Mouse (Mus musculus): ENCODE measurements around the gene Mtap. TPM values are rescaled to one million over a fixed set of nuclear protein-coding genes. Genes with fewer than 3 reads are reported as not detected.

Gene Mtap
- polyA plus RNA-seq, 1 experiment from 2014 or later, result 11.6 TPM

DNA sequence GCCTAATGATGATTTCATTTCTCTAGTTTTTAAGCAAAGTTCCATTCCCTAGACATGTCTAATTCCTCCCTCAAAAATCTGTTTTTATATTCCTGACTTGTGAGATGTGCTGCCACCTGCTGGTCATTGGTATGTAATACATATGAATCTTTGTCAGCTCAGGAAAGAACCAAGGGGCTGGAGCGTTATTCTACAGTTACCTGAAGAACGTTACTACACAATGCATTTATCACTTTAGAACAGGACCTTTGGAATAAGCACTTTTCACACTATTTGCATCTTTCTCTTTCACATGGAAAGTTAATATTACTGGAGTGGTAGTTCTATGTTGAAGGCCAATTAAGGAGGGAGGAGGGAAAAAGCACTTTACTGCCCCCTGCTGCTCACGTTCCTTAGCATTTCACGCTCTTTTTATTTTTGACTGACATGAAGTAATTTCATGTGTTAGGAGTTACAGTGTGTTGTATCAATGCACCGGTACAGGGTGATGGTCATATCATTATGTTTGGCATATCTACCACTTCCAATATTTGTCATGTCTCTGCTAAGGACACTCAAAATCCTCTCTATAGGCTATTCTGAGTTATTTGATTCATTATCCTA, 7.5 kb upstream of the Mtap start:
- H3K27me3 ChIP-seq (ENCODE audit: insufficient read depth, low read length), result no peaks in the 10 kb centered on the region
- H3K4me2 ChIP-seq (ENCODE audit: low read depth, low read length), result peak overlapping the region; percentile 62
- H3K4me1 ChIP-seq (ENCODE audit: insufficient read depth), result peaks cover 5% of the 10 kb centered on the region; the same call in 1 of the 2 replicates
- TF ChIP-seq CTCF (IDR thresholded peaks at IDR 0.05; ENCODE audit: low read depth), result peak; percentile 70
- TF ChIP-seq EP300 (IDR thresholded peaks at IDR 0.05; ENCODE audit: low read depth), result no peak
- H3K4me3 ChIP-seq (ENCODE audit: low read depth, low read length), result no peak overlapping the region
- H3K36me3 ChIP-seq (replicated peaks; ENCODE audit: insufficient read depth, low read length), result no peaks in the 10 kb centered on the region
- under 1% methylated on average over 5 of the region's 5 CpGs for WGBS (ENCODE audit: insufficient replicate concordance)
- peak; percentile 49 for ATAC-seq
- no peak overlapping the region for H3K27ac ChIP-seq (ENCODE audit: low read depth)
- DNase-seq, result peak; percentile 73
- no peaks in the 10 kb centered on the region for H3K9me3 ChIP-seq (ENCODE audit: low read length)
- no peak overlapping the region for H3K9ac ChIP-seq (replicated peaks)

GRCm38 (mm10) chr4:89131795-89132194, 5.1 kb upstream of the Mtap start:
- DNase-seq, result no peak
- H3K4me3 ChIP-seq (ENCODE audit: low read depth, low read length), result no peak overlapping the region
- H3K4me2 ChIP-seq (ENCODE audit: low read depth, low read length), result no peak overlapping the region
- H3K36me3 ChIP-seq (replicated peaks; ENCODE audit: insufficient read depth, low read length), result no peaks in the 10 kb centered on the region
- no peak overlapping the region for H3K9ac ChIP-seq (replicated peaks)
- ATAC-seq, result no peak
- H3K4me1 ChIP-seq (ENCODE audit: insufficient read depth), result peaks cover 5% of the 10 kb centered on the region; the same call in 1 of the 2 replicates
- 76% methylated on average over 3 of the region's 3 CpGs for WGBS (ENCODE audit: insufficient replicate concordance)
- TF ChIP-seq EP300 (IDR thresholded peaks at IDR 0.05; ENCODE audit: low read depth) (no peak), CTCF (IDR thresholded peaks at IDR 0.05; ENCODE audit: low read depth) (no peak)
- H3K9me3 ChIP-seq (ENCODE audit: low read length), result no peaks in the 10 kb centered on the region
- H3K27me3 ChIP-seq (ENCODE audit: insufficient read depth, low read length), result no peaks in the 10 kb centered on the region
- H3K27ac ChIP-seq (ENCODE audit: low read depth), result no peak overlapping the region

- Histone ChIP-seq H3K4me3 (ENCODE audit: low read depth, low read length) (peak overlapping the region; percentile 76; the same call in 1 of the 2 replicates), H3K9me3 (ENCODE audit: low read length) (no peaks in the 10 kb centered on the region), H3K36me3 (replicated peaks; ENCODE audit: insufficient read depth, low read length) (no peaks in the 10 kb centered on the region), H3K27me3 (ENCODE audit: insufficient read depth, low read length) (no peaks in the 10 kb centered on the region), H3K9ac (replicated peaks) (no peak overlapping the region), H3K4me1 (ENCODE audit: insufficient read depth) (peaks cover 6% of the 10 kb centered on the region), H3K27ac (ENCODE audit: low read depth) (no peak overlapping the region), H3K4me2 (ENCODE audit: low read depth, low read length) (peak overlapping the region; percentile 98)
- DNase-seq (peak; percentile 42), ATAC-seq (peak; percentile 67)
- TF ChIP-seq CTCF (IDR thresholded peaks at IDR 0.05; ENCODE audit: low read depth), result no peak
- TF ChIP-seq EP300 (IDR thresholded peaks at IDR 0.05; ENCODE audit: low read depth), result no peak
- WGBS (ENCODE audit: insufficient replicate concordance), result 55% methylated on average over 3 of the region's 3 CpGs
Measured at GRCm38 (mm10) chr4:89136356-89136755, 566 bp upstream of the Mtap start.

DNA sequence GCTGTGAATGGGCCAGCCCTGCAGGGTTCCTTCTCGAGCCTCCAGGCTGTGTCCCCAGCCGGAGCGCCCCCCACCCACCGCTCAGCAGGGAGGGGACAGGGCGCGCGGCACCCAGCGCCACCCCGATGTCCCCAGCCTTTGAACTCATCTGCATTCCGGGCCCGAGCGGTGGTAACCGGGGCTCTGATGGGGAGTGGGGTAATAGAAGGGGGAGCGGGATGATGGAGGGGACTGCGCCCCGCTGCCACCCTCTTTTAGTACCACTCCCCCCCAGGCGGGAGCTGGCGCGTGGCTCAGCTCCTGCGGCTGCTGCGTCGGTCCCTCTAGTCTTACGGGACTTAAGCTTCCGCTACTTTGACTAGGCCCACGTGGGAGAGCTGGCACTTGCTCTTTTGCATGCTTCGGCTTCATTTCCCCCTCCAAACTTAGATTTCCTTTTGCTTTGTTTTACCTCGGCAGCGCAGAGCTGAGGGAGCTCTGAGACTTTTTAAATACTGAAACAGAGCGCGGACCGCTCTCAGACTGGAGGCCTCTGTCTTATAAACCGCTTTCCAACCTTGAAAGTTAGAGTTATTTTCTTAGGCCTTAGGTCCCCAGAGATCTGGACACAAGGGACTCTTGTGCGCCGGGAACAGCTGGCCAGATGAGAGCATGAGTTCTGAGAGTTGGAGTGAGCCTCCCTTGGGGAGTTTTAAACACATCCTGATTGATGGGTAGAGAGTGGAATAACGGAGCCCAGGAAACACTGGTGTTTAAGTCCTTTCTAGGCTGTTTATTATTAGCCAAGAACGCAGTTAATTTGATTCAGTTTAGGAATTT, 829 bp downstream of the Mtap start:
- no peaks in the 10 kb centered on the region for H3K9me3 ChIP-seq (ENCODE audit: low read length)
- peak overlapping the region; percentile 73 for H3K9ac ChIP-seq (replicated peaks)
- H3K27ac ChIP-seq (ENCODE audit: low read depth), result peak overlapping the region; percentile 74
- H3K4me1 ChIP-seq (ENCODE audit: insufficient read depth), result peaks cover 6% of the 10 kb centered on the region
- H3K4me2 ChIP-seq (ENCODE audit: low read depth, low read length), result peak overlapping the region; percentile 98
- no peaks in the 10 kb centered on the region for H3K36me3 ChIP-seq (replicated peaks; ENCODE audit: insufficient read depth, low read length)
- DNase-seq (peak; percentile 38), ATAC-seq (peak; percentile 52)
- H3K4me3 ChIP-seq (ENCODE audit: low read depth, low read length), result peak overlapping the region; percentile 76
- WGBS (ENCODE audit: insufficient replicate concordance), result 2% methylated on average over 36 of the region's 36 CpGs
- H3K27me3 ChIP-seq (ENCODE audit: insufficient read depth, low read length), result no peaks in the 10 kb centered on the region
- no peak for TF ChIP-seq CTCF (IDR thresholded peaks at IDR 0.05; ENCODE audit: low read depth)
- TF ChIP-seq EP300 (IDR thresholded peaks at IDR 0.05; ENCODE audit: low read depth), result no peak

GRCm38 (mm10) chr4:89138361-89138651, 1.4 kb downstream of the Mtap start:
- Histone ChIP-seq H3K36me3 (replicated peaks; ENCODE audit: insufficient read depth, low read length) (no peaks in the 10 kb centered on the region), H3K9me3 (ENCODE audit: low read length) (no peaks in the 10 kb centered on the region), H3K4me1 (ENCODE audit: insufficient read depth) (peaks cover 6% of the 10 kb centered on the region), H3K4me3 (ENCODE audit: low read depth, low read length) (peak overlapping the region; percentile 76; the same call in 1 of the 2 replicates), H3K27me3 (ENCODE audit: insufficient read depth, low read length) (no peaks in the 10 kb centered on the region), H3K9ac (replicated peaks) (no peak overlapping the region), H3K4me2 (ENCODE audit: low read depth, low read length) (peak overlapping the region; percentile 98), H3K27ac (ENCODE audit: low read depth) (no peak overlapping the region)
- WGBS (ENCODE audit: insufficient replicate concordance), result 27% methylated on average over 4 of the region's 4 CpGs
- no peak for TF ChIP-seq CTCF (IDR thresholded peaks at IDR 0.05; ENCODE audit: low read depth)
- no peak for TF ChIP-seq EP300 (IDR thresholded peaks at IDR 0.05; ENCODE audit: low read depth)
- ATAC-seq (no peak), DNase-seq (no peak)

DNA sequence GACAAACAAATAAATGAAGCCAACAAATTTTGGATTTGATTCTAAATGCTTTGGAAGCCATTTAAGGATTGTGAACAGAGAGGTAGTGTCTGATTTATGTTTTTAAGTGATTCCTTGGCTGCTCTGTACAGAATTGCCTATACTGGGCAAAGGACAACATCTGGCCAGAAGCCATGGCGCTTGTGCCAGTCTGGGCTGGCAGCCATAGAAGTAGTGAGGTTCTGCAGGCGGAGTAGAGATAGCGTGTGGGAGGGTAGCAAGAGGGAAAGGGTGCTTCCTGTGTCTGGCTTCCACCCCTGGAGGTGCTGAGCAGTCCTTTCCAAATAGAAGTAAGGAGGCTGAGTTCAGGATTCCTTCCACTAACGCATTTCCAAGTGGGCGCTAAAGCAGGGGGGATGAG, 3.9 kb downstream of the Mtap start:
- Histone ChIP-seq H3K4me1 (ENCODE audit: insufficient read depth) (peaks cover 6% of the 10 kb centered on the region), H3K36me3 (replicated peaks; ENCODE audit: insufficient read depth, low read length) (no peaks in the 10 kb centered on the region), H3K4me3 (ENCODE audit: low read depth, low read length) (no peak overlapping the region), H3K27ac (ENCODE audit: low read depth) (no peak overlapping the region), H3K27me3 (ENCODE audit: insufficient read depth, low read length) (no peaks in the 10 kb centered on the region), H3K9me3 (ENCODE audit: low read length) (no peaks in the 10 kb centered on the region), H3K9ac (replicated peaks) (no peak overlapping the region), H3K4me2 (ENCODE audit: low read depth, low read length) (no peak overlapping the region)
- TF ChIP-seq CTCF (IDR thresholded peaks at IDR 0.05; ENCODE audit: low read depth) (no peak), EP300 (IDR thresholded peaks at IDR 0.05; ENCODE audit: low read depth) (no peak)
- WGBS (ENCODE audit: insufficient replicate concordance), result 55% methylated on average over 5 of the region's 5 CpGs
- DNase-seq, result no peak
- no peak for ATAC-seq

All from liver, postnatal 0 days (tissue).